Mouse (Mus musculus): Measurements from ENCODE around the gene Fam120a. TPM values are rescaled to one million over a fixed set of nuclear protein-coding genes. Genes with fewer than 3 reads are reported as not detected.
A peak's percentile ranks its signal among the peaks of the same experiment; 100 is the strongest.

The Fam120a gene
- polyA plus RNA-seq, 1 experiment from 2014 or later = 9.8 TPM

GRCm38 (mm10) chr13:48905458-48905857 lies 62.4 kb downstream of the Fam120a start:
- no peak overlapping the region for H3K9ac ChIP-seq (ENCODE audit: low read depth, low read length)
- WGBS = 80% methylated on average over 2 of the region's 2 CpGs
- H3K4me1 ChIP-seq (ENCODE audit: control insufficient read depth, insufficient read depth, low read depth, low read length) = no peaks in the 10 kb centered on the region
- H3K27ac ChIP-seq (ENCODE audit: low read depth, low read length) = no peak overlapping the region
- no peak for ATAC-seq
- no peaks in the 10 kb centered on the region for H3K9me3 ChIP-seq (ENCODE audit: control insufficient read depth, low read length)
- no peaks in the 10 kb centered on the region for H3K27me3 ChIP-seq (replicated peaks; ENCODE audit: control insufficient read depth, insufficient read depth, low read length)
- peaks cover 27% of the 10 kb centered on the region for H3K36me3 ChIP-seq (ENCODE audit: control insufficient read depth, insufficient read depth, low read length)
- no peak overlapping the region for H3K4me3 ChIP-seq (ENCODE audit: low read length)
- no peak overlapping the region for H3K4me2 ChIP-seq (ENCODE audit: low read length)

- no peak overlapping the region for H3K4me2 ChIP-seq (ENCODE audit: low read length)
- 82% methylated on average over 5 of the region's 5 CpGs for WGBS
- peaks cover 19% of the 10 kb centered on the region for H3K36me3 ChIP-seq (ENCODE audit: control insufficient read depth, insufficient read depth, low read length)
- no peaks in the 10 kb centered on the region for H3K4me1 ChIP-seq (ENCODE audit: control insufficient read depth, insufficient read depth, low read depth, low read length)
- H3K27me3 ChIP-seq (replicated peaks; ENCODE audit: control insufficient read depth, insufficient read depth, low read length) = no peaks in the 10 kb centered on the region
- ATAC-seq = no peak
- H3K9me3 ChIP-seq (ENCODE audit: control insufficient read depth, low read length) = no peaks in the 10 kb centered on the region
- no peak overlapping the region for H3K27ac ChIP-seq (ENCODE audit: low read depth, low read length)
- no peak overlapping the region for H3K9ac ChIP-seq (ENCODE audit: low read depth, low read length)
- H3K4me3 ChIP-seq (ENCODE audit: low read length) = no peak overlapping the region
Measured at GRCm38 (mm10) chr13:48895376-48895775, 72.4 kb downstream of the Fam120a start.

GRCm38 (mm10) chr13:48890260-48890960 lies 77.4 kb downstream of the Fam120a start:
- H3K4me1 ChIP-seq (ENCODE audit: control insufficient read depth, insufficient read depth, low read depth, low read length) = no peaks in the 10 kb centered on the region
- no peak overlapping the region for H3K27ac ChIP-seq (ENCODE audit: low read depth, low read length)
- no peak overlapping the region for H3K4me3 ChIP-seq (ENCODE audit: low read length)
- no peaks in the 10 kb centered on the region for H3K9me3 ChIP-seq (ENCODE audit: control insufficient read depth, low read length)
- no peak overlapping the region for H3K9ac ChIP-seq (ENCODE audit: low read depth, low read length)
- H3K4me2 ChIP-seq (ENCODE audit: low read length) = no peak overlapping the region
- 91% methylated on average over 4 of the region's 4 CpGs for WGBS
- no peak for ATAC-seq
- H3K27me3 ChIP-seq (replicated peaks; ENCODE audit: control insufficient read depth, insufficient read depth, low read length) = no peaks in the 10 kb centered on the region
- peaks cover 28% of the 10 kb centered on the region for H3K36me3 ChIP-seq (ENCODE audit: control insufficient read depth, insufficient read depth, low read length)

DNA sequence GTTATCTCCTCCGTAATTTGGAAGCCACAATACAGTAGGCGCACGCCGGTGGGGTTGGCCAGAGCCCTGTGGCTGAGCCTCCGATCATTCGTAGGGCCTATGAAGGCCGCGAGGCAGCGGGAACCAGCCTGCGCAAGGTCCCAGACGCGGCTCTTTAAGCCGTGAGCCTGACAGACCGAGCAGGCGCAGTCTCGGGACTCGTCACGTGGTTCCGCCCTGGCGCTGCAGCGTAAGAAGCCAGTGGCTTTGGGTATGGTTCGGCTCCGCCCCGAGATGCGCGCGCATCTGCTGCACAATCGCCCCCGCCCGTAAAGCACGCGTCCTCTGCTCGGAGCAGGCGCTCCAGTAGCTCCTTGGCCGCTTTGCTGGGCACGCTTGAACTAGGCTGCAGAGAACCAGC lies 89.3 kb downstream of the Fam120a start:
- peak overlapping the region; percentile 79 for H3K9ac ChIP-seq (ENCODE audit: low read depth, low read length)
- no peaks in the 10 kb centered on the region for H3K27me3 ChIP-seq (replicated peaks; ENCODE audit: control insufficient read depth, insufficient read depth, low read length)
- peak overlapping the region; percentile 50 for H3K4me3 ChIP-seq (ENCODE audit: low read length)
- peaks cover 9% of the 10 kb centered on the region for H3K4me1 ChIP-seq (ENCODE audit: control insufficient read depth, insufficient read depth, low read depth, low read length)
- ATAC-seq = peak; percentile 99
- H3K36me3 ChIP-seq (ENCODE audit: control insufficient read depth, insufficient read depth, low read length) = peaks cover 13% of the 10 kb centered on the region
- peak overlapping the region; percentile 76 for H3K4me2 ChIP-seq (ENCODE audit: low read length)
- WGBS = under 1% methylated on average over 36 of the region's 36 CpGs
- H3K9me3 ChIP-seq (ENCODE audit: control insufficient read depth, low read length) = no peaks in the 10 kb centered on the region
- peak overlapping the region; percentile 87 for H3K27ac ChIP-seq (ENCODE audit: low read depth, low read length)

GRCm38 (mm10) chr13:48877805-48878204 lies 90.0 kb downstream of the Fam120a start:
- no peak for ATAC-seq

DNA sequence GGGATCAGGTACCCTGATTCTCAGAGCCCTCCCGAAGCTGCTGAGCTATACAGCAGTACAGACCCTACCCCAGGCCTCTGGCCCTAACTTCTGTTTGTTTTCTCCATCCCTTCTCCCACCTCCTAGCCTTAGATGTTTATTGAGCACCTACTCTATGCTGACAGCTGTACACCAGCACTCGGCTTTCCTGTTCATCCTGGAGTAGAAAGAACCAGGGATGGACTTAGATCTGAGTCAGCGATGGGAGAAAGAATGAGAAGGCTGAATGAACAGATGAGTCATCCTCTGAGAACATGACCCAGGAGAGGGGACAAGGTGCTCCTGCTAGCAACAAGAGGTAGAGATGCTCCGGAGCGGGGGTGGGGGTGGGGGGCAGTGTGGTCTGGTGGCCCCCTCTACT lies 95.1 kb downstream of the Fam120a start:
- no peaks in the 10 kb centered on the region for H3K9me3 ChIP-seq (ENCODE audit: control insufficient read depth, low read length)
- H3K9ac ChIP-seq (ENCODE audit: low read depth, low read length) = no peak overlapping the region
- peaks cover 23% of the 10 kb centered on the region for H3K4me1 ChIP-seq (ENCODE audit: control insufficient read depth, insufficient read depth, low read depth, low read length)
- no peak overlapping the region for H3K4me3 ChIP-seq (ENCODE audit: low read length)
- no peaks in the 10 kb centered on the region for H3K36me3 ChIP-seq (ENCODE audit: control insufficient read depth, insufficient read depth, low read length)
- H3K27ac ChIP-seq (ENCODE audit: low read depth, low read length) = no peak overlapping the region
- WGBS = 84% methylated on average over 5 of the region's 5 CpGs
- H3K27me3 ChIP-seq (replicated peaks; ENCODE audit: control insufficient read depth, insufficient read depth, low read length) = no peaks in the 10 kb centered on the region
- ATAC-seq = no peak
- no peak overlapping the region for H3K4me2 ChIP-seq (ENCODE audit: low read length)

More at GRCm38 (mm10) chr13:48877805-48878204, 90.0 kb downstream of the Fam120a start:
- Histone ChIP-seq H3K4me1 (ENCODE audit: control insufficient read depth, insufficient read depth, low read depth, low read length) (peaks cover 9% of the 10 kb centered on the region), H3K4me2 (ENCODE audit: low read length) (peak overlapping the region; percentile 76), H3K9ac (ENCODE audit: low read depth, low read length) (peak overlapping the region; percentile 79), H3K36me3 (ENCODE audit: control insufficient read depth, insufficient read depth, low read length) (peaks cover 10% of the 10 kb centered on the region; the same call in 1 of the 2 replicates), H3K27me3 (replicated peaks; ENCODE audit: control insufficient read depth, insufficient read depth, low read length) (no peaks in the 10 kb centered on the region), H3K4me3 (ENCODE audit: low read length) (peak overlapping the region; percentile 50), H3K9me3 (ENCODE audit: control insufficient read depth, low read length) (no peaks in the 10 kb centered on the region), H3K27ac (ENCODE audit: low read depth, low read length) (peak overlapping the region; percentile 87; the same call in 1 of the 2 replicates)

DNA sequence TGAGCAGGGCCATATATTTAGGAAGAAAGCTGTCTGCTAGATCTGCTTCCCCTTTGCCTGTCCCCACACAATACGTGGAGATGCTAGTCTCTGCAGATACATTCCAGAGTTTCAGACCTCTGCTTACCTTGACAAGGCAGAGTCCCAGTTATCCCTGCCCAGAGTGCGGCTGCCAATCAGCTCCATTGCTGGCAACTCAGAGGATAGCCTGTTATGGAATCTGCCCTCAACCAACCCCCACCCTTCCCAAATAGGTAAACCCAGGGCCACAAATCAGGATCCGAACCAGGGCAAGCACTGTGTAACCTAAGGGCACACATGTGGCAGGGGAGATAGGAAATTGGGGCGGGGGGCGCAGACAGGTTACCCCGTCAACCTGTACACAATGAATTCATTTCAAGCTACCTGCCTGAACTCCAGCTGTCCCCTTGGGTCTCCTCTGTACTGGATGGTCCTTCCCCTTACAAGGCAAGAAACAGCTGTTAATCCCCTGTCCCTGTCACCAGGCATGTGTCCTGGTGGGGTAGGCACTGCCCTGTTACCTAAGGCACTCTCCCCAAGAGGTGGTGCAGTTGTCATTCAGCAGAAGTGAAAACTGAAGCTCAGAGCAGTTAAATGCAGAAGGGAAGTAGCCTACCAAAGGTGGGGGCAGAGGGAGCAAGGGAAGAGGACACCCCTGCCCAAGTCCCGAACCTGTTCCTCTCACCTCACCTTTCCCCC lies 95.8 kb downstream of the Fam120a start:
- Histone ChIP-seq H3K9me3 (ENCODE audit: control insufficient read depth, low read length) (no peaks in the 10 kb centered on the region), H3K36me3 (ENCODE audit: control insufficient read depth, insufficient read depth, low read length) (no peaks in the 10 kb centered on the region), H3K27me3 (replicated peaks; ENCODE audit: control insufficient read depth, insufficient read depth, low read length) (no peaks in the 10 kb centered on the region), H3K27ac (ENCODE audit: low read depth, low read length) (no peak overlapping the region), H3K4me3 (ENCODE audit: low read length) (peak overlapping the region; percentile 92), H3K4me2 (ENCODE audit: low read length) (peak overlapping the region; percentile 81), H3K9ac (ENCODE audit: low read depth, low read length) (peak overlapping the region; percentile 97; the same call in 1 of the 2 replicates), H3K4me1 (ENCODE audit: control insufficient read depth, insufficient read depth, low read depth, low read length) (peaks cover 20% of the 10 kb centered on the region)
- WGBS = 67% methylated on average over 7 of the region's 7 CpGs
- no peak for ATAC-seq

- Histone ChIP-seq H3K9me3 (ENCODE audit: control insufficient read depth, low read length) (no peaks in the 10 kb centered on the region), H3K4me3 (ENCODE audit: low read length) (peak within 1 kb of the TSS; percentile 92), H3K9ac (ENCODE audit: low read depth, low read length) (peak within 1 kb of the TSS; percentile 97), H3K27ac (ENCODE audit: low read depth, low read length) (peak within 1 kb of the TSS; percentile 78), H3K4me1 (ENCODE audit: control insufficient read depth, insufficient read depth, low read depth, low read length) (peaks cover 20% of the 10 kb centered on the region), H3K36me3 (ENCODE audit: control insufficient read depth, insufficient read depth, low read length) (no peaks in the 10 kb centered on the region), H3K27me3 (replicated peaks; ENCODE audit: control insufficient read depth, insufficient read depth, low read length) (no peaks in the 10 kb centered on the region), H3K4me2 (ENCODE audit: low read length) (peak within 1 kb of the TSS; percentile 89)
- WGBS = under 1% methylated on average over 67 of the region's 117 CpGs
- peak; percentile 48 for ATAC-seq
Measured at GRCm38 (mm10) chr13:48870771-48871731, 96.8 kb downstream of the Fam120a start, which contains the start of gene Phf2. Gene Phf2 (minus strand): TSS chr13:48871119.

Data from hindbrain, embryonic 16.5 days (tissue).